Mouse (Mus musculus) heart, embryonic 13.5 days (tissue): Measurements from ENCODE around the gene Ache. TPM values are rescaled to one million over a fixed set of nuclear protein-coding genes. Genes with fewer than 3 reads are reported as not detected.

Experiments
- ATAC-seq: fragments of 200-750 bp; cut with Nextera tagmentation; 2 replicates; pipeline ENCODE4 v1.8.0; 2017; ENCODE audit warnings: moderate TSS enrichment; ENCODE audit not compliant: insufficient number of reproducible peaks, low FRiP score, low TSS enrichment; ENCODE audit errors: extremely low read depth
- H3K27ac ChIP-seq: fragments of 300-500 bp; sonication (generic); replicated peaks from 2 replicates; pipeline ENCODE4 v1.5.1; 2015; ENCODE audit warnings: moderate library complexity, mild to moderate bottlenecking, inconsistent platforms
- H3K27me3 ChIP-seq: fragments of 300-500 bp; sonication (generic); replicated peaks from 2 replicates; pipeline ENCODE4 v1.6.1; 2015; ENCODE audit warnings: mild to moderate bottlenecking, inconsistent platforms
- H3K36me3 ChIP-seq: fragments of 300-500 bp; sonication (generic); 2 replicates; pipeline ENCODE4 v1.6.1; 2015; ENCODE audit warnings: mild to moderate bottlenecking, inconsistent platforms
- H3K4me1 ChIP-seq: fragments of 300-500 bp; sonication (generic); 2 replicates; pipeline ENCODE4 v1.6.1; 2015; ENCODE audit warnings: inconsistent platforms
- H3K4me2 ChIP-seq: fragments of 300-500 bp; sonication (generic); 2 replicates; pipeline ENCODE4 v1.6.1; 2015; ENCODE audit warnings: inconsistent platforms, mild to moderate bottlenecking, moderate library complexity
- H3K4me3 ChIP-seq: fragments of 300-500 bp; sonication (generic); 2 replicates; pipeline ENCODE4 v1.5.1; 2015; ENCODE audit warnings: moderate library complexity, mild to moderate bottlenecking, inconsistent platforms
- H3K9ac ChIP-seq: fragments of 300-500 bp; sonication (generic); 2 replicates; pipeline ENCODE4 v1.6.1; 2015; ENCODE audit warnings: inconsistent platforms, mild to moderate bottlenecking, moderate library complexity
- H3K9me3 ChIP-seq: fragments of 300-500 bp; sonication (generic); 2 replicates; pipeline ENCODE4 v1.6.1; 2016; ENCODE audit warnings: inconsistent platforms
- WGBS: fragments of 180-500 bp; shearing (Covaris S2); methylation state at CpG from one replicate; pipeline ENCODE4 v1.1.7; 2015; ENCODE audit warnings: mixed read lengths; 5-methylcytosine and 5-hydroxymethylcytosine counted together
- polyA plus RNA-seq: library from polyadenylated mRNA; unstranded; fragments of >200 nt; fragmentation: Nextera tagmentation; extraction: Ambion mirVana; gene quantifications from 2 replicates; pipeline ENCODE4 v1.2.1, GENCODE M21; 2015

Ache gene
- polyA plus RNA-seq, 1 experiment from 2014 or later, result 12.7 TPM

GRCm38 (mm10) chr5:137313466-137314192 is 26.3 kb downstream of the Ache start:
- peak overlapping the region; percentile 97 for H3K9ac ChIP-seq
- H3K36me3 ChIP-seq, result peaks cover 53% of the 10 kb centered on the region
- peak overlapping the region; percentile 94 for H3K4me2 ChIP-seq
- H3K9me3 ChIP-seq, result peaks cover 2% of the 10 kb centered on the region; the same call in 1 of the 2 replicates
- 0 out of 2 replicates have a peak, but pooled peaks have one; percentile 28 for ATAC-seq
- H3K27ac ChIP-seq, result peak overlapping the region; percentile 93
- H3K4me1 ChIP-seq, result peaks cover 40% of the 10 kb centered on the region
- H3K4me3 ChIP-seq, result peak overlapping the region; percentile 83
- 2% methylated on average over 22 of the region's 22 CpGs for WGBS
- H3K27me3 ChIP-seq, result no peaks in the 10 kb centered on the region

- Histone ChIP-seq H3K27me3 (no peaks in the 10 kb centered on the region), H3K4me3 (peak within 1 kb of the TSS; percentile 83), H3K4me1 (peaks cover 40% of the 10 kb centered on the region), H3K36me3 (peaks cover 51% of the 10 kb centered on the region), H3K4me2 (peak within 1 kb of the TSS; percentile 94), H3K27ac (peak within 1 kb of the TSS; percentile 93), H3K9ac (peak within 1 kb of the TSS; percentile 97), H3K9me3 (no peaks in the 10 kb centered on the region)
- ATAC-seq, result peak; percentile 78
- 18% methylated on average over 30 of the region's 30 CpGs for WGBS
These were observed 27.1 kb downstream of the Ache start, which contains the start of gene Trip6 for GRCm38 (mm10) chr5:137314193-137315083. Trip6 (minus strand) TSS chr5:137314404.

GRCm38 (mm10) chr5:137315084-137315903 is 28.0 kb downstream of the Ache start:
- no peaks in the 10 kb centered on the region for H3K27me3 ChIP-seq
- H3K4me3 ChIP-seq, result no peak overlapping the region
- H3K36me3 ChIP-seq, result peaks cover 51% of the 10 kb centered on the region
- H3K9ac ChIP-seq, result peak overlapping the region; percentile 97
- peak overlapping the region; percentile 94 for H3K4me2 ChIP-seq
- H3K27ac ChIP-seq, result peak overlapping the region; percentile 93
- H3K4me1 ChIP-seq, result peaks cover 40% of the 10 kb centered on the region
- no peaks in the 10 kb centered on the region for H3K9me3 ChIP-seq
- ATAC-seq, result no peak
- 44% methylated on average over 30 of the region's 30 CpGs for WGBS

GRCm38 (mm10) chr5:137317361-137317760 is 30.0 kb downstream of the Ache start:
- Histone ChIP-seq H3K9me3 (no peaks in the 10 kb centered on the region), H3K9ac (no peak overlapping the region), H3K27me3 (no peaks in the 10 kb centered on the region), H3K4me2 (no peak overlapping the region), H3K4me1 (peaks cover 28% of the 10 kb centered on the region), H3K27ac (no peak overlapping the region), H3K36me3 (peaks cover 51% of the 10 kb centered on the region), H3K4me3 (no peak overlapping the region)
- WGBS, result 53% methylated on average over 8 of the region's 8 CpGs
- ATAC-seq, result no peak

GRCm38 (mm10) chr5:137318570-137318969 is 31.3 kb downstream of the Ache start:
- Histone ChIP-seq H3K4me1 (peaks cover 16% of the 10 kb centered on the region), H3K9me3 (no peaks in the 10 kb centered on the region), H3K36me3 (peaks cover 60% of the 10 kb centered on the region), H3K4me2 (no peak overlapping the region), H3K9ac (no peak overlapping the region), H3K27ac (no peak overlapping the region), H3K27me3 (no peaks in the 10 kb centered on the region), H3K4me3 (no peak overlapping the region)
- ATAC-seq, result no peak
- WGBS, result 70% methylated on average over 1 of the region's 1 CpGs

- Histone ChIP-seq H3K27me3 (no peaks in the 10 kb centered on the region), H3K9ac (no peak overlapping the region), H3K36me3 (peaks cover 75% of the 10 kb centered on the region), H3K4me1 (no peaks in the 10 kb centered on the region), H3K9me3 (no peaks in the 10 kb centered on the region), H3K27ac (no peak overlapping the region), H3K4me2 (no peak overlapping the region), H3K4me3 (no peak overlapping the region)
- WGBS, result 80% methylated on average over 3 of the region's 3 CpGs
- no peak for ATAC-seq
These were observed 33.7 kb downstream of the Ache start for GRCm38 (mm10) chr5:137320996-137321395.

GRCm38 (mm10) chr5:137330910-137331309 is 43.6 kb downstream of the Ache start:
- Histone ChIP-seq H3K4me1 (peaks cover 5% of the 10 kb centered on the region; the same call in 1 of the 2 replicates), H3K4me3 (no peak overlapping the region), H3K9ac (no peak overlapping the region), H3K9me3 (no peaks in the 10 kb centered on the region), H3K27ac (no peak overlapping the region), H3K4me2 (no peak overlapping the region), H3K27me3 (no peaks in the 10 kb centered on the region), H3K36me3 (peaks cover 33% of the 10 kb centered on the region)
- ATAC-seq, result no peak
- WGBS, result 87% methylated on average over 7 of the region's 7 CpGs

- Histone ChIP-seq H3K4me2 (peak overlapping the region; percentile 86), H3K27me3 (no peaks in the 10 kb centered on the region), H3K9ac (peak overlapping the region; percentile 84), H3K4me1 (peaks cover 16% of the 10 kb centered on the region), H3K4me3 (peak overlapping the region; percentile 63), H3K9me3 (no peaks in the 10 kb centered on the region), H3K36me3 (peaks cover 17% of the 10 kb centered on the region; the same call in 1 of the 2 replicates), H3K27ac (no peak overlapping the region)
- peak; percentile 10; the same call in 1 of the 2 replicates for ATAC-seq
- WGBS, result 19% methylated on average over 15 of the region's 15 CpGs
These were observed 45.7 kb downstream of the Ache start for GRCm38 (mm10) chr5:137332857-137333511.

GRCm38 (mm10) chr5:137333512-137334174 is 46.3 kb downstream of the Ache start, which contains the start of gene Slc12a9:
Slc12a9 (minus strand) TSS chr5:137333597.
- Histone ChIP-seq H3K4me3 (peak within 1 kb of the TSS; percentile 63), H3K9me3 (no peaks in the 10 kb centered on the region), H3K27ac (no peak within 1 kb of the TSS), H3K9ac (peak within 1 kb of the TSS; percentile 84), H3K4me1 (peaks cover 16% of the 10 kb centered on the region), H3K4me2 (peak within 1 kb of the TSS; percentile 86), H3K27me3 (no peaks in the 10 kb centered on the region), H3K36me3 (peaks cover 10% of the 10 kb centered on the region; the same call in 1 of the 2 replicates)
- peak; percentile 90 for ATAC-seq
- WGBS, result under 1% methylated on average over 44 of the region's 44 CpGs

GRCm38 (mm10) chr5:137334317-137334716 is 47.0 kb downstream of the Ache start:
- no peak for ATAC-seq
- no peak overlapping the region for H3K27ac ChIP-seq
- peaks cover 22% of the 10 kb centered on the region for H3K4me1 ChIP-seq
- H3K9ac ChIP-seq, result no peak overlapping the region
- H3K27me3 ChIP-seq, result no peaks in the 10 kb centered on the region
- H3K36me3 ChIP-seq, result peaks cover 10% of the 10 kb centered on the region; the same call in 1 of the 2 replicates
- WGBS, result 51% methylated on average over 10 of the region's 10 CpGs
- peak overlapping the region; percentile 63 for H3K4me3 ChIP-seq
- H3K9me3 ChIP-seq, result no peaks in the 10 kb centered on the region
- H3K4me2 ChIP-seq, result peak overlapping the region; percentile 86
